Mouse (Mus musculus) ES-Bruce4 (cell line): ENCODE measurements around the gene Dnajb14. TPM values are rescaled to one million over a fixed set of nuclear protein-coding genes. Genes with fewer than 3 reads are reported as not detected.
A peak's percentile ranks its signal among the peaks of the same experiment; 100 is the strongest.
"Not testable (repeated sequence)": the region's sequence is repeated elsewhere in the genome, so short reads cannot be mapped to it uniquely, and the experiment has no call there.

ENCODE experiments used
- H3K27ac ChIP-seq: 2 replicates; pipeline ENCODE4 v1.5.1; 2012; ENCODE audit warnings: low read length, inconsistent platforms; ENCODE audit not compliant: insufficient read depth
- H3K27me3 ChIP-seq: 2 replicates; pipeline ENCODE4 v1.6.1; 2012; ENCODE audit warnings: mild to moderate bottlenecking, low read length, inconsistent platforms; ENCODE audit not compliant: control insufficient read depth, poor library complexity, insufficient read depth, severe bottlenecking
- H3K36me3 ChIP-seq: 2 replicates; pipeline ENCODE4 v1.6.1; 2012; ENCODE audit warnings: inconsistent platforms, mild to moderate bottlenecking, low read length, moderate library complexity; ENCODE audit not compliant: control insufficient read depth, poor library complexity, insufficient read depth, severe bottlenecking
- H3K4me1 ChIP-seq: one replicate; pipeline ENCODE4 v1.8.1; 2011; ENCODE audit warnings: low read length; ENCODE audit not compliant: control insufficient read depth, insufficient read depth
- H3K4me3 ChIP-seq: 2 replicates; pipeline ENCODE4 v1.5.1; 2011; ENCODE audit warnings: low read depth, mild to moderate bottlenecking, low read length
- H3K9ac ChIP-seq: 2 replicates; pipeline ENCODE4 v1.6.1; 2012; ENCODE audit warnings: low read depth, mild to moderate bottlenecking, inconsistent platforms; ENCODE audit not compliant: poor library complexity, severe bottlenecking
- H3K9me3 ChIP-seq: replicated peaks from 2 replicates; pipeline ENCODE4 v1.6.1; 2012; ENCODE audit warnings: mild to moderate bottlenecking, low read length, inconsistent platforms; ENCODE audit not compliant: control insufficient read depth, poor library complexity, insufficient read depth, severe bottlenecking
- CTCF ChIP-seq: IDR thresholded peaks from one replicate; pipeline ENCODE4 v1.8.1; 2011; ENCODE audit warnings: low read depth, low read length
- EP300 ChIP-seq: IDR thresholded peaks from 2 replicates; pipeline ENCODE4 v1.6.1; 2011; ENCODE audit warnings: low read depth, low read length; ENCODE audit not compliant: insufficient read depth
- POLR2A ChIP-seq: IDR thresholded peaks from one replicate; pipeline ENCODE4 v1.8.1; 2011; ENCODE audit warnings: low read length; ENCODE audit not compliant: insufficient read depth
- polyA plus RNA-seq: library from polyadenylated mRNA; stranded (reverse); fragments of >200 nt; gene quantifications from 2 replicates; pipeline ENCODE4 v1.2.4, GENCODE M21; 2011; ENCODE audit warnings: low read depth; ENCODE audit not compliant: missing spikeins, insufficient read depth, insufficient read length

The Dnajb14 gene
- polyA plus RNA-seq, 1 experiment: 9.3 TPM

- Histone ChIP-seq H3K4me3 (no peak overlapping the region), H3K36me3 (no peaks in the 10 kb centered on the region), H3K27me3 (no peaks in the 10 kb centered on the region), H3K4me1 (peaks cover 3% of the 10 kb centered on the region), H3K27ac (peak overlapping the region; percentile 57), H3K9me3 (peaks cover 3% of the 10 kb centered on the region), H3K9ac (no peak overlapping the region)
- TF ChIP-seq EP300 (no peak), CTCF (no peak), POLR2A (no peak)
Measured at GRCm38 (mm10) chr3:137846552-137846951, 20.9 kb upstream of the Dnajb14 start.

GRCm38 (mm10) chr3:137848354-137848753 lies 19.1 kb upstream of the Dnajb14 start:
- H3K27ac ChIP-seq: peak overlapping the region; percentile 48
- H3K4me1 ChIP-seq: peaks cover 3% of the 10 kb centered on the region
- peak overlapping the region; percentile 33; the same call in 1 of the 2 replicates for H3K9ac ChIP-seq
- 0 out of 2 replicates have a peak overlapping the region, but pooled peaks have one; percentile 4 for H3K4me3 ChIP-seq
- H3K27me3 ChIP-seq: no peaks in the 10 kb centered on the region
- no peak for TF ChIP-seq EP300
- no peak for TF ChIP-seq CTCF
- TF ChIP-seq POLR2A: no peak
- H3K9me3 ChIP-seq: peaks cover 3% of the 10 kb centered on the region; the same call in 1 of the 2 replicates
- no peaks in the 10 kb centered on the region for H3K36me3 ChIP-seq

GRCm38 (mm10) chr3:137849697-137850096 lies 17.8 kb upstream of the Dnajb14 start:
- Histone ChIP-seq H3K4me3 (no peak overlapping the region), H3K27ac (peak overlapping the region; percentile 85), H3K4me1 (peaks cover 3% of the 10 kb centered on the region), H3K36me3 (no peaks in the 10 kb centered on the region), H3K27me3 (no peaks in the 10 kb centered on the region), H3K9ac (no peak overlapping the region), H3K9me3 (peaks cover 3% of the 10 kb centered on the region; the same call in 1 of the 2 replicates)
- TF ChIP-seq CTCF (no peak), EP300 (0 out of 2 replicates have a peak, but pooled peaks have one; percentile 26), POLR2A (no peak)

- H3K9ac ChIP-seq: no peak overlapping the region
- no peaks in the 10 kb centered on the region for H3K36me3 ChIP-seq
- TF ChIP-seq CTCF: peak; percentile 50
- TF ChIP-seq POLR2A: no peak
- no peak overlapping the region for H3K4me3 ChIP-seq
- H3K27ac ChIP-seq: no peak overlapping the region
- peaks cover 3% of the 10 kb centered on the region; the same call in 1 of the 2 replicates for H3K9me3 ChIP-seq
- no peaks in the 10 kb centered on the region for H3K27me3 ChIP-seq
- peaks cover 3% of the 10 kb centered on the region for H3K4me1 ChIP-seq
Measured at GRCm38 (mm10) chr3:137851196-137851595, 16.3 kb upstream of the Dnajb14 start.

GRCm38 (mm10) chr3:137853011-137853410 lies 14.5 kb upstream of the Dnajb14 start:
- H3K27me3 ChIP-seq, H3K9ac ChIP-seq, H3K9me3 ChIP-seq, H3K27ac ChIP-seq, H3K4me1 ChIP-seq, H3K36me3 ChIP-seq, H3K4me3 ChIP-seq: not testable (repeated sequence)

- Histone ChIP-seq H3K27me3 (no peaks in the 10 kb centered on the region), H3K9ac (no peak overlapping the region), H3K4me3 (no peak overlapping the region), H3K27ac (no peak overlapping the region), H3K36me3 (no peaks in the 10 kb centered on the region), H3K9me3 (no peaks in the 10 kb centered on the region), H3K4me1 (no peaks in the 10 kb centered on the region)
- no peak for TF ChIP-seq EP300
- no peak for TF ChIP-seq POLR2A
- TF ChIP-seq CTCF: no peak
Measured at GRCm38 (mm10) chr3:137855328-137855727, 12.1 kb upstream of the Dnajb14 start.
